Mouse (Mus musculus): ENCODE measurements around the gene Olfr1424.
A peak's percentile ranks its signal among the peaks of the same experiment; 100 is the strongest.
"Not testable (repeated sequence)": the region's sequence is repeated elsewhere in the genome, so short reads cannot be mapped to it uniquely, and the experiment has no call there.

The Olfr1424 gene

DNA sequence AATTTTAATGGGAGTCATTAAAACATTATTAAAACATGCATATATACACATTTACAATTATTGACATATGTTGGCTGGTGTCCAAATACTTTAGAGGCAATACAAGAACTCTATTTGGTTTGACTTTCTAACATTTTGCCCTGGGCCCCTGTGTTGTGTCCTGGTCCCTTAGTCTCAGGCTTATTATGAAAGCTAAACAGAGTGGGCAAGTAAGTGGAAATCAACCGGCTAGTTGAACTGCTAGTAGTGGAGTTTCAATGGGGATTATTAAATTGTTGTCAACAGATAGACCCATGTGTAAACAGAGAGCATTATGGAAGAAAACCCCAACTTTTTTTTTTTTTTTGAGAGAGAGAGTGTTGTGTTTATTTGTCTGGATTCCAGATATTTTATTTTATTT, at the start of gene Olfr1424:
Olfr1424 (minus strand) TSS at position 101 of the 400 bp plus-strand sequence.
- DNase-seq (ENCODE audit: low read depth, low spot score), result not testable (repeated sequence)

DNA sequence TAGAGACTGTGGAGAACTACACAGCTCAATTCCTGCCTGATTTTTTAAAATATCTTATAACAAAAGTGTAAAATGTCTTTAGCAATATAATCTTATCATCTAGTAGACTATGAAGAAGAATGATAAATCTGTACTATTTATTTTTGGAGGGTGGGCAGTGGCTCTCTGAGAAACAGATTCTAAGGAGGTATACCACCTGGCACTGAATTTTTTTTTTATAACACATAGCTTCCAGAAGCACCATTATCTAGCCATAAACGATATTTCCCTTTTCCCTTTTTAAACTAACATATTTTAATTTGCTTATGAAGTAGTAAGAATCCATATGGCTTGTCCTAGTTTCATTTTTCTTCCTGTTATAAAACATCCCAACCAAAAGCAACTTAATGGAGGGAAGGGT, 42.1 kb upstream of the Olfr1424 start:
- DNase-seq (ENCODE audit: low read depth, low spot score), result no peak

DNA sequence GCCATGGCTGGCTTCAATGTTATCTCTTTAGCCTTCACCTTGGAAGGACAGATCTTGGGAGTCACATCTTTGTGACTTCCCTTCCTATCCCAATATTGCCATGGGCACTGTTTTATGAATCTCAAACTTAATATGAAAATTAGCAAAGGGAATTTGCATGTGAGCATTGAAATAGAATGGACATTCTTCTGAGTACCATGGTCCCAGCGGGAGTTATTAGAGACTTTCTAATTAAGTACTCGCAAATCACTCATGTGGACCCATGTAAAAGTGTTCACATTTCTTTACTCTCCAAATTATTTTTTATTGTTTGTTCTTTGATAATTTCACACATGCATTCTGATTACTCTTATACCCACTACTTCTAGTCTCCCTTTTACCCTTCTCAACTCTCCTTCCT, 40.8 kb upstream of the Olfr1424 start, which contains the start of gene Olfr1427:
Olfr1427 (minus strand) TSS at position 101 of the 400 bp plus-strand sequence.
- DNase-seq (ENCODE audit: low read depth, low spot score), result no peak

DNA sequence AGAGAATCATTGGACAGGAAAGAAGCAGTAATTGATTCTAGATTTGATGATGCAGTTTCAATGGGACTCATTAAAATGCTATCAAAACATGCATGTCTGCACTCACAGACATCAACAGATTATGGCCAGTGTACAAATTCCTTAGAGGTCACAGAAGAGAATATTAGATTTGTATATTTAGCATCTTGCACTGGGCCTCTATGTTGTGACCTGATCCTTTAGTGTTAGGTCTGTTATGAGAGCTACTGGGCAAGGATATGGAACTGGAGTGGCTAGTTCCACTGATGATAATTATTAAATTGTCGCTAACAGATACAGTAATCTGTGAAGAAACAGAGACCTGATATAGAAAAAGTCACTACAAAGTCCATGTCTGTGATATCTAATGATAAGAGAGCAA, 29.4 kb upstream of the Olfr1424 start, which contains the start of gene Olfr1426:
Olfr1426 (minus strand) TSS at position 101 of the 400 bp plus-strand sequence.
- no peak for DNase-seq (ENCODE audit: low read depth, low spot score)

DNA sequence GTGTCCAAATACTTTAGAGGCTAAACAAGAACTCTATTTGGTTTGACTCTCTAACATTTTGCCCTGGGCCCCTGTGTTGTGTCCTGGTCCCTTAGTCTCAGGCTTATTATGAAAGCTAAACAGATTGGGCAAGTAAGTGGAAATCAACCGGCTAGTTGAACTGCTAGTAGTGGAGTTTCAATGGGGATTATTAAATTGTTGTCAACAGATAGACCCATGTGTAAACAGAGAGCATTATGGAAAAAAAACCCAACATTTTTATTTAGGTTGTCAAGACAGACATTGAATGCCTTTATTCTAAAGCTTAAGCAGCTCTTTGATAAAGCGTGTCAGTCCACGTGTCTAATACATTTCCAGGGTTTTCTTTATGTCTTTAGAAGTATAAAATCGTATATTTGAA, 15.1 kb upstream of the Olfr1424 start, which contains the start of gene Olfr1425:
Olfr1425 (minus strand) TSS at position 101 of the 400 bp plus-strand sequence.
- DNase-seq (ENCODE audit: low read depth, low spot score), result not testable (repeated sequence)

DNA sequence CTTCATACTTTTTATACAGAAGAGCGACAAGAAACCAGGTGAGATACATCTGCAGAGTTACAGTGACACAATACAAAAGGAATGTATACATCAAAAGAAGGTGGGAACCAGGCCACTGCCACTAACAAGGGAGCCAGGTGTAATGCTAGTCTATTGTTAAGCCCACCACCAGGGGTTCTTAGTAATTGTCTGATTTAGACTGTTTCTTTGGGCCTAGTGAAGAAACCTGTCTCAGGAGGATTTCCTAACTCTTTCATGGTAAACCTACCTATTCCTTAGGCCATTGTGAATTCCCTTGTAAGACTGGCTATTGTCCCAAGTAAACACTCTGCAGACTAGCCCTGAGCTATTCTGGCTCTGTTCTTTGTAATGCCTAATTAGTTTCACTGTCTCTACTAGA, 7.1 kb upstream of the Olfr1424 start:
- not testable (repeated sequence) for DNase-seq (ENCODE audit: low read depth, low spot score)

DNA sequence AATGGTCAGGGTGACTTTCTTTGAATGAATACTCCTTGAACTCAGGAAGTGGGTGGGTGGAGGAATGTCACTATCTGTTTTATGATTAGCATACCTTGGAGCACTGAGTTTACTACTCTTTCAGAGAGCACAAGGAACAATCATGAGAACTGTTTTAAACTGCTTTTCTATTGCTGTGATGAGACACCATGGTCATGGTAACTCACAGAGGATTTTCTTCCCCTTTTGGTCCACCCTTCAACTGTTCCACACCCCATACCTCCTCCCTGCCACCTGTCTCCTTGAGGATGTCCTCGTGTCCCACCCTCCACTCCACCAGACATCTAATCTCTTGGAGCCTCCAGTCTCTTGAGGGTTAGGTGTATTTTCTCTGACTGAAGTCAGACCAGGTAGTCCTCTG, 5.3 kb upstream of the Olfr1424 start:
- DNase-seq (ENCODE audit: low read depth, low spot score), result not testable (repeated sequence)

DNA sequence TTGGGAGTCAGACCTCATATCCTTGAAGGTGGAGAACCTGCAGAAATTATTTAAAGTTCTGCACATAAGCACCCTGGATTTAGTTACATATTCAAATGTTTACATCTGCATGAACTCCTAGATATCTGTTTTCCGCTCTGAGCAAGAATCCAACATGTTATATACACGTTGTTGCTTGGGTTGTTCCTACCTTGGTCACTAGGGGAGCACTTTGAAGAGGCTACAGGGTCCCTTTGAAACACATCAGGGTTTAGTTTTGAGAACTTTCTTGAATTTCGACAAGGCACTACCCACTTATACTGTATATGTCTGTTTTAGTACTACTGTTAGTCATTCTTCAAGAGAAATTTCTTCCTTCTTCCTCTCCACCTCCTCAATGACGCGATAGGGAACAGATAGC, 19.3 kb downstream of the Olfr1424 start:
- no peak for DNase-seq (ENCODE audit: low read depth, low spot score)

DNA sequence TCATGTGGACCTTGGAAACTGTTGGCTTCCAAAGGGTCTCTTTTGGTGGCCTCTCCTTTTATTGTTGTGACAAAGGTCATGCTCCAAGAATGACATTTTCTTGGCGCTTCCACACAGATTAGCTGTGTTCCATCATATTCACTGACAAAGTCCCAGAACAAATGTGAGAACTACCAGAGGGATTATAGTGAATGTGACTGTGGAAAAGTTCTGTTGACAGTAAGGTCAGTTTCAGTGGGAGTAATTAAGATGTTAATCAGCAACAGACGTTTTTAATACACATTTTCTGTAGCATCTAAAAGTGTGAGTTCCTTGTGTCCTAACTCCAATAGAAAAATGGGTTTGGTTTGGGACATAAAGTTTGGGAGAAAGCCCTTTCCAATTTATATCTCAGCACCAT, 21.3 kb downstream of the Olfr1424 start, which contains the start of gene Olfr1423:
Olfr1423 (minus strand) TSS at position 101 of the 400 bp plus-strand sequence.
- no peak for DNase-seq (ENCODE audit: low read depth, low spot score)

DNA sequence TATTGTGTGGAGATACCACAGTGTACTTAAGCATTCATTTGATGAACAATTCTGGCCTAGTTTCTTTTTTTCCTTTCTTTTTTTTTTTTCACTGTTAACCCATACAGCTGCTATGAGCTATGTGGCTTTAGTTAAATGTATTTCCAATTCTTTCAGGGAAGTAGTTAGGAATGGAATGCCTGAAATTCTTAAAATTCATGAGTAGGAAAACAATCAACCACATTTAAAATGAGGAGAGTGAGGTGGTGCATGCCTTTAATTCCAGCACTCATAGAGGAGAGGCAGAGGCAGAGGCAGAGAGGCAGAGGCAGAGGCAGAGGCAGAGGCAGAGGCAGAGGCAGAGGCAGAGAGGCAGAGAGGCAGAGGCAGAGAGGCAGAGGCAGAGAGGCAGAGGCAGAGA, 24.8 kb downstream of the Olfr1424 start:
- no peak for DNase-seq (ENCODE audit: low read depth, low spot score)

DNA sequence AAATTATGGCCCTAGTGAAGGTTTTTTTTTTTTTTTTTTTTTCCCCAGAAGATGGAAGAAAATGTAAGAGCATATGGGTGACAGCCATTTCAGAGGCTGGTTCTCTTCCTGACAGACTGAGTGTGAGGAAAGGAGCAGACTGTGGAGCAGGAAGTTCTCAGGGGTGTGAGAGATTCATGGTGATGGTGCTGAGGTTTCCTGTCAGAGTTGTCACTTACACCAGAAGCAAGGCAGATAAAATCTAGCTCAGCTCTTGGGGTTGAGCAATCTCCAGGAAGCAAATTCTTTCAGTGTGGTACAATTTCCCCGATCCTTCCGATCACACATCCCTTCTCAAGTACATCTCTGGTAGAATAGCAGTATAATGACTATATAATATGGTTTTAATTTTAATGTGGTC, 35.9 kb downstream of the Olfr1424 start:
- DNase-seq (ENCODE audit: low read depth, low spot score), result no peak

DNA sequence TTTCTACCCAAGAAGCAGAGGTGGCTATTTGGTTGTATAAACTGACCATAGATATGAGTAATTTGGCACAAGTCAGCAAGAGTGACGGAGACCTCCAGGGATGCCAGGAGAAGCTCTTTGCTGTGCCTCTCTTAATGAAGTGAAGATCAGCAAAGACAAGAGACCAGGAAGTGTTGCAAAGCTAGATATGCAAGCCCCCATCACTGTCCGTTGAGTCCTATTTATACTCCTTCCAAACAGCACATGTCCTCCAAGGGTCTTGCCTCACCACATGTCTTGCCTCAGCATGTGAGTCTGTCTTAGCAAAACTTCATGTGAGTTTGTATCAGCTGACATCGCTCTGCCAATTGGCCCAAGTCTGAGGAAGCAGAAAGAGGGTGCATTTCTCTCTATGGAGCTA, 37.1 kb downstream of the Olfr1424 start:
- DNase-seq (ENCODE audit: low read depth, low spot score), result no peak

DNA sequence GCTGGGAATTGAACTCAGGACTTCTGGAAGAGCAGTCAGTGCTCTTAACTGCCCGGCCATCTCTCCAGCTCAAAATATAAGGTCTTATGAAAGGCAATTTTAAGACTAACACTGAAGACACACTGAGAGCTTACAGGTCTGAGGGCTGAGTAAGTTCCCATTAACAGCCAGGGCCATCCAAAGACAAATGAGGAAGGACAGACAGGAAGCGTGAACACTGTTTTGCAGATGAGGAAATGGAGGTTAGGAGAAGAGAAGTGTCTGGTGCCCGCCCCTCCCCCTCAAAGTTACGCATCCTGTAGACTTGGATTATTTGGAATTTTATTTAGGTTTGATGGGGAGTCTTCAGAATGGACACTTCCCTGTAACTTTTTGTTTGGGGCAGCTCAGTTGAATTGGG, 38.3 kb downstream of the Olfr1424 start:
- no peak for DNase-seq (ENCODE audit: low read depth, low spot score)

DNA sequence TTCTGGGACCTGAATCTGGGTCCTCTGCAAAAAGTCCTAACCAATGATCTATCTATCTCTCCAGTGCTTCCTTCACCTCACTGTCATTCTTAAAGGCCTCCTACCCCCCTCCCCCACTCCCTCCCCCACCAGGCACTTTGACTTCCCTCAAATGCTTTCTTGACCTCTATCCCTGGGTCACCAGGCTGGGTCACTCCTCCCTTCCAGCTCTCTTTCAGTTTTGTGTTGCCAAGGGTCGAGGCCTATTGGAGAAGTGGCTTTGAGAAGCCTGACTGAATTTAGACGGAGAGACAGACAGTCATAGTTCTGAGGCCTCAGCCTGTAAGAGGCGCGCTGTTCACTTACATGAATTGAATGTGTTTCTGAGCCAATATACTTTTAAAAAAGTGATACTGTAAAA, 46.3 kb downstream of the Olfr1424 start:
- no peak for DNase-seq (ENCODE audit: low read depth, low spot score)

DNA sequence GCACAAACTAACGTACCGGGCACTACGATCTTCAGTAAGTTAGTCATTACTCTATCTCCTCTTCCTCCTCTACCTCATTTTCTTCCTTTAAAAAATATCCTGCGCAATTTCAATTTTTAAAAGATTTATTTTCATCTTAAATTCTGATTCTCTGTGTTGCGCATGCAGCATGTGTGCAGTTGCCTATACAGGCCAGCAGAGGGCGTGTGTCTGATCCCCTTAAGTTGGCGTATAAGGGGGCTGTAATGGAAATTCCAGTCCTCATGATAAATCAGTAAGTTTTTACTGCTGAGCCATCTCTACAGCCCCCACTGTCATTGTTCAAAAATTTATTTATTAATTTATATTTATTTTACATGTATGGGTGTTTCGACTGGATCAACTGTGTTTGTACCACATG, 46.8 kb downstream of the Olfr1424 start:
- no peak for DNase-seq (ENCODE audit: low read depth, low spot score)

DNA sequence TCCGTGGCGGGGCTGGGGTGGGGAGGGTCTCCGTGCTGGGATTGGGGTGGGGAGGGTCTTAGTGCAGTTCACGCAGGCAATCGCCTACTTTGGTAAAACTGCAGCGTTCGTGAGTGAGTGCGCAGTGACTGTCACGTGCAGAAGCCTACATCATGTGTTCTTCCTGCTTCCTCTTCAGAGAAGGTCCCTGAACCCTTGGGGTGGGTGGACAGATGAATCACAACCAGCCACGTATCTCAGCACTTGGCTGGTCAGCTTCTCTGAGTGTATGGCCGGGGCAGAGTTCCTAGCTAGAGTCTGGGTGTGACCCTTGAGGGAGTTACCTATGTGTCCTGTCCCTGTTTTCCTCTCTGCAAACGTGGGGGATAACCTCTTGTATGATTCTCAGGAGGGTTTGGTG, 49.3 kb downstream of the Olfr1424 start:
- no peak for DNase-seq (ENCODE audit: low read depth, low spot score)

DNA sequence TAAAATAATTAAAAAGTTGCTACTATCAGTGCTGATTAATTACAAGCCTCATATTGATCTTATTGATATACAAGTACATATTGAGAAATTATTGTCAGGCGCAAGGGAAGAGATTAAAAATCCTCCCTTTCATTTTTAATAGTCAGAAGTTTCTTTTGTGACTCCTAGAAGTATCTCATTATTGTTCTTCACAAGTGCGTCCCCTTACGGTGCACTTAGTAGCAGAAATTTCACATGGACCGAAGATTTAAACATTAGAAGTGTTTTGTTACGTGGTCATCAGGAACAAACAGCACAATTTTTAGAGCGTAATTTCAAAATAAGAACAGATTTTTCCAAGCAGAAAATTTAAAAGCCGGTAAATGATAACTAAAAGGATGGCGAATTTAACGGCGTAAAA, 49.9 kb downstream of the Olfr1424 start:
- no peak for DNase-seq (ENCODE audit: low read depth, low spot score)

DNA sequence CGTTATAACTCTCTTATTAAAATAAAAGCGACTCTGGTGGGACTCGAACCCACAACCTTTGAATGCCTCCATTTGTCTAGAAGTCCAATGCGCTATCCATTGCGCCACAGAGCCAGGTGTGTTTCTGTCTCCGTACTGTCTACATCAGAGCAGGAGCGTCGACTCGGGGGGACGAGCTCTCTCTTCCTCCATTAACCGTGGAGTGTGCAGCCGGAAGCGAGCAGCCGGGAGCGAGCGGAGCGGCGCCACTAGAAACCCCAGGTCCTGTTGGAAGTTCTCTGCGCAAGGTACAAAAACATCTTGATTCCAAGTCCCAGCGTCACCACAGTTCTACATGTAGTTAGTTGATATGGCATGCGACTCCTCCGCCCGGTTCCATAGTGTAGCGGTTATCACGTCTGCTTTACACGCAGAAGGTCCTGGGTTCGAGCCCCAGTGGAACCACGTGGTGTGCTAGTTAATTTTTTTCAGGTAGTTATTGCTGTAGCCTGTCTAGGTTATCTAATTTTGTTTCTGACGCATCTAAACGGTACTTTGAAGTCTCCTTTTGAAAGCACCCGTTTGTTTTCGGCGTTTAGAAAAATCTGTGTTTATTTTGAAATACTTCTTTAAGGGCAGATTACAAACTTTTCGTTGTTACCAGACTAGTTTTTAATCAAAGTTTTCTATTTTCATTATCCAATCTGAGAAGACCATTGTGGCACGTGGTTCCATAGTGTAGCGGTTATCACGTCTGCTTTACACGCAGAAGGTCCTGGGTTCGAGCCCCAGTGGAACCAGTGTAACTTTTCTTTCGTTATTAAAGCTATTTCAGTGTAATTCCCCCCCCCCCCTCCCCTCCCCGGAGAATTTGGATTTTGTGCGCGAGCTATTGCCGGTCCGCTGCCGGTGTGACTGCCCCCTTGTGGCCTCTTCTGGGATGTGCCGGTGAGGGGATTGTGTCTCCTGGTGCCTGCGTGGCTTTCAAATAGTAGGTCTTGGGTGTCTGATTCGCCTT, 50.6 kb downstream of the Olfr1424 start:
- peak; percentile 83 for DNase-seq (ENCODE audit: low read depth, low spot score)

DNA sequence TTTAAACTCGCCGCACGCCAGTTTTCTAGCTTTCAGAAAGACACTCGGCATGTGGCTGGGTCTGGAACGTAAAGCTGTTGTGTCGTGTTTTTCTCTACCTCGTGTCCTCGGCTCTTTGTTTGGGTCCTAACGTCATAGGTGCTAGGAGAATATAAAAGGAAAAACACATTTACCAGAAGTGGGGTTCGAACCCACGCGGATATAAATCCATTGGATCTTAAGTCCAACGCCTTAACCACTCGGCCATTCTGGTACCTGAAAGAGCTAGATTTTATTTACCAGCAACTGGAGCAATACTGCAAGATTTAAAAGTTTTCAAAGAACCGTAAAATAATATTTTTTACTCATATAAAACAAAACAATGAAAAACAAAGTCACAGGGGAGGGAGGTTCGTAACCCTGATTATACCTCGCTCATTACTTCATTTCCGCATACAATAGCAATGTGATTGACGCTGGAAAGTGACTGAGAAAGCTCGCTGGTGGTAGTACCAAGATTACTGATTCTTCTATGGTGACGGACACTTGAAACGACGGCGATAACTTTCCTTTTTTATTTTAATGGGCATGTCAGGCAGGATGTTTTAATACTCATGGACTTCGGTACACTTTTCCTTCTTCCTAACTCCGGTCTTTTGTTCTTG, 51.4 kb downstream of the Olfr1424 start:
- DNase-seq (ENCODE audit: low read depth, low spot score), result peak; percentile 77

DNA sequence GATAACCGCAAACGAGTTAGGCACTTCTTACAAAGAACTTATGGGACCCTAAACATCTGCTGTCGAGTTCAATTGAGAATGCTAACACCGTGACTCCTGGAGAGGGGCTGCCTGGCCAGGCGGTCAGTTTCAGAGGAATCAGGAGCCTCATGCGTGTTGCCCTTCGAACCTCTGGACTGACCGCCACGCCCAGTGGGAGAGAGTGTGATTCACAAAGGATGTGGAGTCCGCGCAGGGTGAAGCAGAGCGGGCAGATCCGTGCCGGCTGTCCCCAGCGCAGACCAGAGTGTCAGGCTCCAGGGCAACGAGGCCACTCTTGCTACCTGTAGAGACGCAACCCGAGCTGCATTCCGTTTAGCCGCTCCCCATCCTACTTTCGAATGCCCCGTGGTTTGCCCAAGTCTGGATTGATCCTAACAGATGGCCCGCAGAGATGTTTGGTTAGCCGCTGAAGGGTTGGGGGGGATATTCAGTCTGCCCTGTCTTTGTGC, 52.2 kb downstream of the Olfr1424 start:
- no peak for DNase-seq (ENCODE audit: low read depth, low spot score)

DNA sequence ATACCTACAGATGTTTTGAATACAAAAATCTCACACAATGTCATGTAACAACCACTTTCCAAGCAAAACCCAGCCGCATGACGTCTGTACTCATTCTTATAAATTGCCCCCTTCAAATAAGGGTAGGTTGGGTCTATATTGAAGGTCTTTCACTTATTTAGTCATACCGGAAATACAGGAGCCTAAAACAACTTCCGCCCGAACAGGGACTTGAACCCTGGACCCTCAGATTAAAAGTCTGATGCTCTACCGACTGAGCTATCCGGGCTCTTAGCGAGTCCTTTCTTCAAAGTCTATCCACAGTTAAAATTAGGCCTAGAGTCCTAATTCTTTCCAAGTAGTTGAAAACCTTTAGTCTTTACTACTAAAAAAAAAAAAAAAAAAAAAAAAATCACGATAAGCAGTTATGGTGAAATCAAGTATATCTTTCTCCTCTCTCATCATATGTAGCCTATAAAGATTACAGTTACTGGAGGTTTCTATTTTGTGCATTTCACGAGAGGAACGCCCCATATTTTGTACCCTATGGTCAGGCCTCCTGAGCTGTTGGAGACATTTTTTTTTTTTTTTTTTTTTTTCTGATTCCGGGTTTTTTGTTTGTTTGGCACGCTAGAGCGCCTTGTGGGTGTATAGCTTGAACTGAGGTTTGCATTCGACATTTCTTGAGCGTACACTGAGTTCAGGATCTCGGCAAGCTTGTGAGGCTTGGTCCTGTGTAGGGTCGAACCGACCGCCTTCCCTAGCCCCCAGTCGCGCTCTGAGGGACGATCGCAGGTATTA, 52.8 kb downstream of the Olfr1424 start:
- DNase-seq (ENCODE audit: low read depth, low spot score), result peak; percentile 50

All from retina, postnatal 7 days (tissue).